Mouse (Mus musculus): ENCODE data around the gene Acbd4. TPM values are rescaled to one million over a fixed set of nuclear protein-coding genes. Genes with fewer than 3 reads are reported as not detected.

Acbd4 gene
- polyA plus RNA-seq, 1 experiment: 78.7 TPM

- Histone ChIP-seq H3K4me1 (ENCODE audit: control insufficient read depth) (no peaks in the 10 kb centered on the region), H3K36me3 (ENCODE audit: control insufficient read depth) (peaks cover 84% of the 10 kb centered on the region), H3K9me3 (ENCODE audit: control insufficient read depth, low read length) (no peaks in the 10 kb centered on the region), H3K27me3 (ENCODE audit: control insufficient read depth) (no peaks in the 10 kb centered on the region), H3K4me3 (replicated peaks) (no peak overlapping the region)
- TF ChIP-seq TAL1 (IDR thresholded peaks at IDR 0.05; ENCODE audit: low read length) (no peak), GATA1 (IDR thresholded peaks at IDR 0.05; ENCODE audit: low read length) (no peak)
These were observed 34.0 kb upstream of the Acbd4 start for GRCm38 (mm10) chr11:103067457-103068001.

- H3K4me1 ChIP-seq (ENCODE audit: control insufficient read depth): no peaks in the 10 kb centered on the region
- TF ChIP-seq GATA1 (IDR thresholded peaks at IDR 0.05; ENCODE audit: low read length) (no peak), TAL1 (IDR thresholded peaks at IDR 0.05; ENCODE audit: low read length) (no peak)
- no peaks in the 10 kb centered on the region for H3K27me3 ChIP-seq (ENCODE audit: control insufficient read depth)
- no peak overlapping the region for H3K4me3 ChIP-seq (replicated peaks)
- H3K9me3 ChIP-seq (ENCODE audit: control insufficient read depth, low read length): no peaks in the 10 kb centered on the region
- H3K36me3 ChIP-seq (ENCODE audit: control insufficient read depth): peaks cover 79% of the 10 kb centered on the region
These were observed 33.2 kb upstream of the Acbd4 start for GRCm38 (mm10) chr11:103068272-103068671.

GRCm38 (mm10) chr11:103068884-103069283 is 32.6 kb upstream of the Acbd4 start:
- Histone ChIP-seq H3K36me3 (ENCODE audit: control insufficient read depth) (peaks cover 73% of the 10 kb centered on the region), H3K9me3 (ENCODE audit: control insufficient read depth, low read length) (no peaks in the 10 kb centered on the region), H3K4me1 (ENCODE audit: control insufficient read depth) (no peaks in the 10 kb centered on the region), H3K4me3 (replicated peaks) (no peak overlapping the region), H3K27me3 (ENCODE audit: control insufficient read depth) (no peaks in the 10 kb centered on the region)
- no peak for TF ChIP-seq GATA1 (IDR thresholded peaks at IDR 0.05; ENCODE audit: low read length)
- TF ChIP-seq TAL1 (IDR thresholded peaks at IDR 0.05; ENCODE audit: low read length): no peak

- TF ChIP-seq TAL1 (IDR thresholded peaks at IDR 0.05; ENCODE audit: low read length) (no peak), GATA1 (IDR thresholded peaks at IDR 0.05; ENCODE audit: low read length) (no peak)
- Histone ChIP-seq H3K9me3 (ENCODE audit: control insufficient read depth, low read length) (no peaks in the 10 kb centered on the region), H3K4me3 (replicated peaks) (no peak overlapping the region), H3K4me1 (ENCODE audit: control insufficient read depth) (no peaks in the 10 kb centered on the region), H3K36me3 (ENCODE audit: control insufficient read depth) (peaks cover 65% of the 10 kb centered on the region), H3K27me3 (ENCODE audit: control insufficient read depth) (no peaks in the 10 kb centered on the region)
These were observed 31.8 kb upstream of the Acbd4 start for GRCm38 (mm10) chr11:103069731-103070130.

GRCm38 (mm10) chr11:103070322-103070880 is 31.1 kb upstream of the Acbd4 start:
- no peaks in the 10 kb centered on the region for H3K9me3 ChIP-seq (ENCODE audit: control insufficient read depth, low read length)
- peaks cover 58% of the 10 kb centered on the region for H3K36me3 ChIP-seq (ENCODE audit: control insufficient read depth)
- H3K27me3 ChIP-seq (ENCODE audit: control insufficient read depth): no peaks in the 10 kb centered on the region
- H3K4me3 ChIP-seq (replicated peaks): no peak overlapping the region
- TF ChIP-seq TAL1 (IDR thresholded peaks at IDR 0.05; ENCODE audit: low read length) (no peak), GATA1 (IDR thresholded peaks at IDR 0.05; ENCODE audit: low read length) (no peak)
- no peaks in the 10 kb centered on the region for H3K4me1 ChIP-seq (ENCODE audit: control insufficient read depth)

- no peaks in the 10 kb centered on the region for H3K9me3 ChIP-seq (ENCODE audit: control insufficient read depth, low read length)
- TF ChIP-seq GATA1 (IDR thresholded peaks at IDR 0.05; ENCODE audit: low read length): no peak
- no peak for TF ChIP-seq TAL1 (IDR thresholded peaks at IDR 0.05; ENCODE audit: low read length)
- peaks cover 26% of the 10 kb centered on the region for H3K36me3 ChIP-seq (ENCODE audit: control insufficient read depth)
- peaks cover 2% of the 10 kb centered on the region; the same call in 1 of the 2 replicates for H3K27me3 ChIP-seq (ENCODE audit: control insufficient read depth)
- no peaks in the 10 kb centered on the region; the same call in 1 of the 2 replicates for H3K4me1 ChIP-seq (ENCODE audit: control insufficient read depth)
- no peak overlapping the region for H3K4me3 ChIP-seq (replicated peaks)
These were observed 27.8 kb upstream of the Acbd4 start for GRCm38 (mm10) chr11:103073671-103074070.

- Histone ChIP-seq H3K27me3 (ENCODE audit: control insufficient read depth) (peaks cover 3% of the 10 kb centered on the region; the same call in 1 of the 2 replicates), H3K36me3 (ENCODE audit: control insufficient read depth) (peaks cover 21% of the 10 kb centered on the region), H3K4me1 (ENCODE audit: control insufficient read depth) (no peaks in the 10 kb centered on the region; the same call in 1 of the 2 replicates), H3K4me3 (replicated peaks) (no peak overlapping the region), H3K9me3 (ENCODE audit: control insufficient read depth, low read length) (no peaks in the 10 kb centered on the region)
- TF ChIP-seq TAL1 (IDR thresholded peaks at IDR 0.05; ENCODE audit: low read length) (no peak), GATA1 (IDR thresholded peaks at IDR 0.05; ENCODE audit: low read length) (no peak)
These were observed 27.3 kb upstream of the Acbd4 start for GRCm38 (mm10) chr11:103074121-103074650.

GRCm38 (mm10) chr11:103074796-103075323 is 26.6 kb upstream of the Acbd4 start:
- Histone ChIP-seq H3K4me3 (replicated peaks) (no peak overlapping the region), H3K9me3 (ENCODE audit: control insufficient read depth, low read length) (no peaks in the 10 kb centered on the region), H3K4me1 (ENCODE audit: control insufficient read depth) (no peaks in the 10 kb centered on the region; the same call in 1 of the 2 replicates), H3K27me3 (ENCODE audit: control insufficient read depth) (peaks cover 5% of the 10 kb centered on the region), H3K36me3 (ENCODE audit: control insufficient read depth) (peaks cover 14% of the 10 kb centered on the region)
- TF ChIP-seq TAL1 (IDR thresholded peaks at IDR 0.05; ENCODE audit: low read length) (no peak), GATA1 (IDR thresholded peaks at IDR 0.05; ENCODE audit: low read length) (no peak)

- TF ChIP-seq TAL1 (IDR thresholded peaks at IDR 0.05; ENCODE audit: low read length) (no peak), GATA1 (IDR thresholded peaks at IDR 0.05; ENCODE audit: low read length) (no peak)
- Histone ChIP-seq H3K4me1 (ENCODE audit: control insufficient read depth) (peaks cover 6% of the 10 kb centered on the region), H3K27me3 (ENCODE audit: control insufficient read depth) (peaks cover 16% of the 10 kb centered on the region), H3K9me3 (ENCODE audit: control insufficient read depth, low read length) (no peaks in the 10 kb centered on the region), H3K4me3 (replicated peaks) (no peak overlapping the region), H3K36me3 (ENCODE audit: control insufficient read depth) (peaks cover 4% of the 10 kb centered on the region)
These were observed 25.5 kb upstream of the Acbd4 start for GRCm38 (mm10) chr11:103076010-103076409.
